Mouse (Mus musculus): ENCODE data around the gene Zbtb42.

DNA sequence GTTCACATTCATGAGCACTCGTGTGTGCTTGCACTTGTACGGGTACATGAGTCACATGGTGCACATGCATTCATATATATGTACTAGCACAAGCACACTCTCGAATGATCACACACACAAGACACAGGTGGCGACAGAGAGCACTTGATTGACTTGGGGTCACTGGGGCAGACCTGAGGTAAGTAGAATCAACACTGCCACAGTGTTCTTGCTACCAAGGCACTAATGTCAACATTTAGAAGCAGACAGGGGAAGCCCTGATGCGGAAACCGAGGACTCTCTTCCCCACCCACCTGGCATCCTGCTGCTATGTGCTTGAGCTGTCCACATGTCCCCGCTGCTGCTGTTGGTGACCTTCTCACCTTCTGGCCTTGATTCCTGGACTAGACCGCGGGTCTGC is 44.9 kb upstream of the Zbtb42 start:
- TF ChIP-seq MAFK (IDR thresholded peaks at IDR 0.05; ENCODE audit: insufficient read depth, low read depth, low read length) (no peak), CHD2 (IDR thresholded peaks at IDR 0.05; ENCODE audit: low read depth, low read length) (no peak), ZC3H11A (IDR thresholded peaks at IDR 0.05; ENCODE audit: borderline replicate concordance, low read depth, low read length) (no peak)

Data from ES-E14 (cell line).